Mouse (Mus musculus): ENCODE data around the gene Arhgef1.
A peak's percentile ranks its signal among the peaks of the same experiment; 100 is the strongest.
"Not testable (repeated sequence)": the region's sequence is repeated elsewhere in the genome, so short reads cannot be mapped to it uniquely, and the experiment has no call there.

Gene Arhgef1

DNA sequence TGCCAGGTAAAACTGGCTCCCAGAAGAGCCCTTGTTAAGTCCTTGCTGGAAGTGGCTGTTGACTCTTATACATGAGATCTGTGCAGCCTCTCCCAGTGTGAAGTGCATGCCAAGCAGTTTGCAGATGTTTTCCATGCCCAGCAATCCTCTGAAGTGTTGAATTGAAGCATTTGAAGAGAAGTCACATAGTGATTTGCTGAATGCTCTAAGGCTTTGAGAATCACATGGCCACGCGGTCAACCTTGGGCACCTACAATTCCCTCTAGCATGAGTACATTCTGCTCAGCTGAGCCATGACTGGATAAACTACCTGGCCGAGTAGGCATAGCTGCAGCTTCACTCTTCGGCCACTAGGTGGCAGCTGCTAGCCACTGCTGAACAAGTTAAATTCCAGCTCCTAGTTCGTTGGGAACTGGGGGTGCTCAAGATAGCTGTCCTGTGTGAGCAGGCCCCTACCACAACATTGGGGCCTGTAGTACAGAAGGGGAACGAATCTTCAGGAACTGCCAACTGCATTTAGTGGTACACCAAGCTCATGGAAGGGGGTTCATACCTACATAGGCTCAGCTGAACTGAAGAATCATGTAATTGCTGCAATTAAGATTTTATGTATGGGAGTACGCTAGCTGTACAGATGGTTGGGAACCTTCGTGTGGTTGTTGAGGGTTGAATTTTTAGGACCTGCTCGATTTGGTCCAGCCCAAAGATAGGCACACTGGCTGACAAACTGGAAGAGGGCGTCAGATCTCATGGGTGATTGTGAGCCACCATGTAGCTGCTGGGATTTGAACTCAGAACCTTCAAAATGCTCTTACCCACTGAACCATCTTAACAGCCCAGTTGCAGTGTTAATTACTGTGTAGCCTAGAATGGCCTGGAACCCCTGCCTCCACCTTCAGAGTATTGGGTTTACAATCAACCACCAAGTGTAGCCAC is 12.2 kb upstream of the Arhgef1 start:
- DNase-seq (ENCODE audit: low spot score in 2 of 2) = peak; percentile 79 to 82

DNA sequence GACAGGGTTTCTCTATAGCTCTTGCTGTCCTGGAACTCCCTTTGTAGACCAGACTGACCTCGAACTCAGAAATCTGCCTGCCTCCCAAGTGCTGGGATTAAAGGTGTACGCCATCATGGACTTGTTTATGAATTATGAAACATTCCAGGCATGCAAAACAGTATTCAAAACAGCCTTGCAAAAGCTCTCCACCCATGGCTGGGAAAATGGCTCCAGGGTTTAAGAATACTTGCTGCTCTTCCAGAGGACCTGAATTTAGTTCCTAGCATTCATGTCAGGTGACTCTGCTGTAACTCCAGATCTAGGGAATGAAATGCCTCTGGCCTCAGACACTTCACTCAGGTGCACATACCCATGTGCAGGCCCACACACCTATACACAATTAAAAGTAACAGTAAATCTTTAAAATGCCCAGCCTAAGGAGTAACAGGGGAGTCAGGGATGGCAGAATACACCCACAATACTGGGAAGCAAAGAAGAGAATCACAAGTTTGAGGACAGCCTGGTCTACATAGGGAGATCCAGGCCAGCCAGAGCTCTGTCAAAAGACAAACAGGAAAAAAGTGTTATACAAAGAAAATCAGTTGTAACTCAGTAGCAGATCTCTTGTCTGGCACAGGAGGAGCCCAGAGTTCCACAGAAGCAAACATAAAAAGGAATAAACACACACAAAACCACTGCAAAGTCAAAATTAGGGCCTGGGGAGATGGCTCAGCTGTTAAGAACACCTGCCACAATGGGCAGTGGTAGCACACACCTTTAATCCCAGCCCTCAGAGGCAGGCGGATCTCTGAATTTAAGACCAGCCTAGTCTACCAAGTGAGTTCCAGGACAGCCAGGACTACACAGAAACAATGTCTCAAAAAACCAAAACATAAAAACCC is 11.2 kb upstream of the Arhgef1 start:
- DNase-seq (ENCODE audit: low spot score in 2 of 2) = no peak

DNA sequence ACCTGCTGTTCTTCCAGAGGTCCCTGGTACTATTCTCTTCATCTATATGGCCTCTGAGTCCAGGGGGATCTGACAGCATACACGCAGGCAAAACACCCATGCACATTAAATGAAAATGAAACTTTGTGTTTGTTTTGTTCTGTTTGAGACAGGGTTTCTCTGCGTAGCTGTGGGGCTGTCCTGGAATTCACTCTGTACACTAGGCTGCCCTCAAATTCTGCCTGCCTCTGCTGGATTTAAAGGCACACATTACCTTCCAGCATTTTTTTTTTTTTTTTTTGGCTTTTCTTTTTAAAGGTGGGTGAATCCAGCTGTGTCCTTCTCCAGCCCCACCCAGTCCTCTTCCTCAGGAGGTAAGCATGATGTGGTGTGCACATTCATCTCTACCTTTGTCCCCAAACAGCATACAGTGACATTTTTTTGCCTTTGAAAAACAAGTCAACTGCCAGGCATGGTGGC is 10.6 kb upstream of the Arhgef1 start:
- DNase-seq (ENCODE audit: low spot score in 2 of 2) = no peak

DNA sequence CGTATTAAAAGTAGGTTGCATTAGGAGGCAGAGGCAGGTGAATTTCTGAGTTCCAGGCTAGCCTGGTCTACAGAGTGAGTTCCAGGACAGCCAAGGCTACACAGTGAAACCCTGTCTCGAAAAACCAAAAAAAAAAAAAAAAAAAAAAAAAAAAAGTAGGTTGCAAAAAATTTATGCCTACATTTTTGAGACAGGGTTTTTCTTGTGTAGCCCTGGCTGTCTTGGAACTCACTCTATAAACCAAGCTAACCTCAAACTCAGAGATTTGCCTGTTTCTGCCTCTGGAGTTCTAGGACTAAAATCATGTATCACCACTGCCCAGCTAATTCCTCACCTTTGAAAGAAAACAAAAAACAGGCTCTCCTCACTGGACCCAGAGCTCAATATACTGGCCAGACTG is 7.0 kb upstream of the Arhgef1 start:
- DNase-seq (ENCODE audit: low spot score in 2 of 2) = not testable (repeated sequence)

DNA sequence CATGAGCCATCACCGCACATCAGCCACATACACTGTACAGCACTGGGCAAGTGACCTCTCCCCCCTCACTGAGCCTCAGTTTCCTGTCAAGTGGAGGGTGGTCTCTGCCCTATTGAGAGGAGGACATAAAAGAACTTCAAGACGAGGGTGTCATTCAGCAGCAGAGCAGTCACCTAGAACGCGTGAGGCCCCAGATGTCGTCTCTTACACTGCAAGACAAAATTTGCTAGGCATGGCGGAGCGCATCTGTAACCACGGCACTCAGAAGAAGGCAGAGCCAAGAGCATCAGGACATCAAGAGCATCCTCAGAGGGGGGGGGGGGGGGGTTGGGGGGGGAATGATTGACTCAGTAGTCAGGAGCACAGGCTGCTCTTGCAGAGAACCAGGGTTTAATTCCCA is 6.4 kb upstream of the Arhgef1 start:
- no peak for DNase-seq (ENCODE audit: low spot score in 2 of 2)

DNA sequence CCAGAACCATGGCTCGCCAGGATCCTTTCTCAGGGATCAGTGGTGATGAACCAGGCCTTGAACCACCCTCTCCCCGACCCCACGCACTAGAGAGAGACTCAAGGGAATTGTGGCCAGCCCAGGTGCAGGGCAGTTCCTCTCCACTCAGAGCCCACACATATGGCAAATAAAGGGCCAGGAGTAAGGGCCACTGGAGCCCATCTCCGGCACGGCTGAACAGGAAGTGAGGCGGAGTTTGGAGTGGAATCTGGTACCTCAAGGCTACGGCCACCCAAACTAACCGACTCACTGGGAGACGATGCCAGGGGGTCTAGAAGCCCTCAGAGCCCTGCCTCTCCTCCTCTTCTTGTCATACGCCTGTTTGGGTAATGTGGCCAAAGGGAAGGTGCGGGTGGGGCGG is 5.5 kb upstream of the Arhgef1 start, which contains the start of gene Cd79a:
Gene Cd79a, plus strand, starts transcription at position 158 of the 400 bp plus-strand sequence.
- DNase-seq (ENCODE audit: low spot score in 2 of 2) = no peak

DNA sequence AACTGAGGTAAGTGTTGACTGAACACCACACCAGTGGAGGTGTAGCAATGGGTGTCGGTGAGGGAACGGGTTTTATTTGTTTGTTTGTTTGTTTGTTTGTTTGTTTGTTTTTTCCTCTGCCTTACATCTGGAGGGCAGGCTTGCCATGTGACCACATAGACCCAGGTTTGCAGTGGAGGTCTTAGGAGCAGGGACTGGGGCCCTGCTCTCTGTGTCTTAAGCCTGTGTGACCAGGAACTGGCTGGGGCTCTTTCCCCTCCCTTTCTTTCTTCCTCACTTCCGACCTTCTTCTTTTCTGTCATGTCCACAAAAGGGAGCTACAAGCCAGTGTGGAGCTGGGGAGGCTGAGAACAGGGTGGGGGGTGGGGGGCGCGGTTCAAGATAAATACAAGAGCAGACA is 4.8 kb upstream of the Arhgef1 start:
- no peak for DNase-seq (ENCODE audit: low spot score in 2 of 2)

DNA sequence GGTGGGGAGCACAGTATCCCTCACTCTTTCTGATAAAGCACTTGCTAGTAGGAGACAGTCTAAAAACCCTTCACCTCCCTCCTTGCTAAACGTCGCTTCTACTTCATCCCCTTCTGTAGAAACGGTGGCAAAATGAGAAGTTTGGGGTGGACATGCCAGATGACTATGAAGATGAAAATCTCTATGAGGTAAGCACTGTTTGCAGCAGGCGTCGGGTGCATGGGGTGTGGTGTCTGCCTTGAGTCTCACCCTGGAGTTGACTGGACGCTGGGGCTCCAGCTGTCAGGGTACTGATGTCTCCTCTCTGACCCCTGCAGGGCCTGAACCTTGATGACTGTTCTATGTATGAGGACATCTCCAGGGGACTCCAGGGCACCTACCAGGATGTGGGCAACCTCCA is 1.6 kb upstream of the Arhgef1 start:
- no peak for DNase-seq (ENCODE audit: low spot score in 2 of 2)

DNA sequence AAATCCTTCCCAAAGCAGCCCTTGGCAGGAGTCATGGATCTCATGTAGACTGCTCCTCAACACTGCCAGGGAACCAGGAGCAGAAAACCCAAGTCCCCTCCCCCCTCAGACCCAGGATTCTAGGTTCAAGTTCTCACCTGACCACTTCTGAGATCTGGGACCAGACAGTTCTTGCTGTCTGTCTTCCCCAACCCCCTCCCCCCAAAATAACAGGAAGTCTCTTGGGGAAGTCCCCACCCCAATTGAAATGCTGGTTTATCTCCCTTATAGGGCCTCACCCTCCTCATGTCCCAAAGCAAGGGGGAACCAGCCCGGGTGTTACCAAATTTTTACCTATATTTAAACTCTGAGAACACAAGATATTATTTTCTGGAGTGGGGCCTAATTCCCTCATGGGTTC is 870 bp upstream of the Arhgef1 start:
- DNase-seq (ENCODE audit: low spot score in 2 of 2) = no peak

DNA sequence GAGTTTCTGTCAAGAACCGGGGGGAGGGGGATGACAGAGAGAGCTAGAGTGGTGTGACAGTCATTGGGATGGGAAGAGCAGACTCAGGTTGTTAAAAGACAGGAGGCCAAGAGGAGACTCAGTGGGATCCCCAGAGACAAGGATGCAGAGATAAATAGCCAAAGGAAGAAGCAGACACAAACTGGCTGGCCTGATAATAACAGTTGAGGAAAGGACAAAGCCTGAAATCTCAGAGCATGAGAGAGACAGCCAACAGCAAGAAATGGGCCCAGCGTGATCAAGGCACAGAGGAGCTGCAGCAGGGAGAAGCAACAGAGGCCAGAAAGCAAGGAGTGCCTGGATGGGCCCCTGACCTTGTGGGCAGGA is 465 bp upstream of the Arhgef1 start:
- DNase-seq (ENCODE audit: low spot score in 2 of 2) = no peak

DNA sequence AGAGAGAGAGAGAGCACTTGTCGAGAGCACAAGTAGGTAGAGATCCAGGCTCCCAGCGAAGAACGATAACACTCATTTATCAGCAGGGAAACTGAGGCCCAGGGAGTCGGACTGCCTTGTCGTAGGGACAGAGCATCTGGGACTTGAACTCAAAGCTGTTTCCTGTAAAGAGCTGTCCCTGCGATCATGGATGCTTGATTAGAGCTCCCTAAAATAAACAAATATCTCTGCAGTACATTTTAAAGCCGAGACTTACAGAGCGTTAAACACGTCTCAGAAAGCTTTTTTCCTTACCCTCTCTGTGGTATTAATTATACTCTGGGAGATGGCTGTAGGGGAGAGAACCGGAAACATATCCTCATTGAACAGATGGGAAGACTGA is 723 bp downstream of the Arhgef1 start:
- no peak for DNase-seq (ENCODE audit: low spot score in 2 of 2)

DNA sequence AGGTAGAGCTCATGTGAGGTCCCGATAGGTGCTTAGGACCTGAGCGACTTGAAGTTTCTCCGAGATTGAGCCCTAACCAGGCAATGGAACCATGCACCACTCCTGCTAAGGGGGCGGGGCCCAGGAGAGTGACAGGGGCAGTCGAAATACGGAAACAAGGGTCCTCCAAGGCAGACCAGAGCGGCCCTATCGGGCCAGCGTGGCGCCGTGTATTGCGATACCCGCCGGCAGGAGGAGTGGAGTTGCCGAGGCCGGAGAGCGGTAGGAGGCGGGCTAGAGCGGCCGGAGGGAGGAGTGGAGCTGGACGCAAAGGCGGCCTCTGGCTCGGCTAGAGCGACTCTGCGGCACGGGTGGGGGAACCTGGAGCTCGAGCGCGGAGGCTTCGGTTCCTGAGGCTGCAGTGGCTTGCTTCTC is 1.4 kb downstream of the Arhgef1 start:
- peak; percentile 98 for DNase-seq (ENCODE audit: low spot score in 2 of 2)

DNA sequence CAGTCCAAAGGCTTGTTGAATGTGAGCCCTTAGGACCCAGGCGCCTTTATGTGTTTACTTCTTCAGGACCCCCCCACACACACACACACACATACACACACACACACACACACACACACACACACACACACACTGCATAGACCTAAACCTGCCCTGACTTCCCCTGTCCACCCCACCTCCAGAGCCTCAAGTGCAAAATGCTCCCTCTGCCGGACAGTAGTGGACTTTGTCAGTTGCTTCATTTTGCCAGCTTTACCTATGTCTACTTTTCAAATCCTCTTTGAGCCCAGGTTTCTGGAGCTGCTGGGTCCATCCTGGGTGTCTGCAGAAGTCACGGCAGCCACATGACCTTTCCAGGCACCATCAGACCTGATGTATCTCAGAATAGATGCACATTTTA is 2.2 kb downstream of the Arhgef1 start:
- DNase-seq (ENCODE audit: low spot score in 2 of 2) = peak in 1 of 2 experiments; percentile 68

DNA sequence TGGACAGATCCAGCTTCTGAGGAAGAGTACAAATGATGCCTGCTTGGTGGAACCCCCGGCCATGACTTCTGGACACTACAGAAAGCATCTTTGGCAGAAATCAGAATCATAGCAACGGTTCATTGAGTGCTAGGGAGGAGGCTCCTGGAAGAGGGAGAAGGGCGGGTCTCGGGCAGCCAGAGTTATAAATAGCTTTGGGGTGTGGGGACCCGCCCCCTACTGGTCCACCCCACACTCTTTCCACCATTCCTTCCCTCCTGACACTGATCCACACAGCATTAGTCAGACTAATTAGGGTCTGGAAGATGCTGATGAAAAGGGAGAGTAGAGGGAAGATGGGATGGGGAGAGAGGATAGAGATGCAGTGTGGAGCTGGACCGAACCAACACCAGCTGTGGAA is 3.8 kb downstream of the Arhgef1 start:
- DNase-seq (ENCODE audit: low spot score in 2 of 2) = no peak

DNA sequence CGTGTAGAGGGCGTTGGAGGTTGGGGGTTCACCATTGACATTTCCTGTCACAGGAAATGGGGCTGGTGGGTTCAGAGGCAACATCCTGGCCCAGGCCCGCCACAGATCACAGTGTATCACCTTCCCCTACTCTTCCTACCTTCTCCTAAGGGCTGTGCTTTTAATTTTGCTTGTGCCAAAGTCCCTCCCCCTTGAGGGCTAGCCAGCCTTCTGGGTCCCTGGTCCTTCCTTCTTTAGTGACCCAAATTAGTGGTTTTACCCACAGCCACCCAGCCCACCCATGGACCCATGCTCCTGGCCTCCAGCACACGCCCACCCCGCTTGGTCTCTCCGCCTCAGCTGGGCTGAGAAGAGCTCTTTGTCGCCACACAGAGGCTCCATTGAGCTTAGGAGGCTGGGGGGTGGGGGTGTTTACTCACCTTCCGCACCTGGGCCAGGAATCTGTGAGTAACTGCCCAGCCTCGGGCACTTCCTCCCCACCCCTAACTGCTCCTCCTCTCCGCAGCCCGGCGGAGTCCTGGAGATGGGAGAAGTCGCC is 4.6 kb downstream of the Arhgef1 start:
- no peak for DNase-seq (ENCODE audit: low spot score in 2 of 2)

DNA sequence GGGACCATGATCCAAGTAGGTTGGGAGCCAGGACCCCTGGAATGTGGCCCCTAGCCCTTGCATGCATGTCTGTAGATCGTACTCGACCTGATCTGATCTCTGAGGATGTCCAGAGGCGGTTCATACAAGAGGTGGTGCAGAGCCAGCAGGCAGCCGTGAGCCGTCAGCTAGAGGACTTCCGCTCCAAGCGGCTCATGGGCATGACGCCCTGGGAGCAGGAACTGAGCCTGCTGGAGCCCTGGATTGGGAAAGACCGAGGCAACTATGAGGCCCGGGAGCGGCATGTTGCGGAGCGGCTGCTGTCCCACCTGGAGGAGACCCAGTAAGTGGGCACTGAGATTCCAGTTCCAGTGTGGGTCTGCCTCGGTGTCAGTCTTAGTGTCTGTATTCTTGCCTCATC is 9.8 kb downstream of the Arhgef1 start:
- DNase-seq (ENCODE audit: low spot score in 2 of 2) = no peak

DNA sequence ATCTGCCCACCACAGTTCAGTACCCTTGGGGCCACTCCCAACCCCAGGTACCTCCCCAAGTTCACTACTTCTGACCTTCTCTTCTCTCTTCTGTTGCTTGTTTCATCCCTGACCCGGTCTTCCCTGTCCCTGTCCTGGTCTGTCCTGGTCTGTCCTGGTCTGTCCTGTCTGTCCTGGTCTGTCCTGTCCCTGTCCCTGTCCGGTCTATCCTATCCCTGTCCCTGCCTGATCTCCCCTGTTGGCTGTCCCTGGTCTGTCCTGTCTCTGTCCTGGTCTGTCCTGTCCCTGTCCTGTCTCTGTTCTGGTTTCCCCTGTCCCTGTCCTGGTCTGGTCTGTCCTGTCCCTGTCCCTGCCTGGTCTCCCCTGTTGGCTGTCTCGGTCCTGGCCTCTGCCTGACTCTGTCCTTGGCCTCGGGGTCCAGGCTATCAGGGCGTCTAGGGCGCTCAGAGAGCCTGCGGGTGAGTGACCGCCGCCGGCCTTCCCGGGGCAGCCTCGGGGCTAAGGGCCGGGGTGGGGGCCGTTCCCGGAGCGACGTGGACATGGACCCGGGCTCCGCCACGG is 16.1 kb downstream of the Arhgef1 start:
- DNase-seq (ENCODE audit: low spot score in 2 of 2) = no peak

DNA sequence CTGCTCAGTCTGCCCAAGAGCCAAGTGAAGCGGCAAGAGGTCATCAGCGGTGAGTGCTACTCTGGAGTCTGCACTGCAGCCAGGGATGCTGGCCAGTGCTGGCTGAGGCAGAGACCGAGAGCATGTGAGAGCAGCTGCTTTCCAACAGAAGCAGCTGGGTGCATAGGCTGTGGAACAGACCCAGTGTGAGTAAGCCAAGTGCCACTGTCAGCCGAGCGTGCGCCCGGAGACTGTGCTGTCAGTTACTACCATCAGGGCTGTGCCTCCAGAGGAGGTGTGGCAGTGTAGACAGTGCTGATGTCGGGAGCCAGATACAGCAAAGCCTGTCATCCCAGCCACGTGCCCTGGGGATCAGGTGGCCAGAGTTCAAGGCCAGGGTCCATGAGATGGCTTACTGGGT is 17.0 kb downstream of the Arhgef1 start:
- DNase-seq (ENCODE audit: low spot score in 2 of 2) = peak in 1 of 2 experiments; percentile 46

DNA sequence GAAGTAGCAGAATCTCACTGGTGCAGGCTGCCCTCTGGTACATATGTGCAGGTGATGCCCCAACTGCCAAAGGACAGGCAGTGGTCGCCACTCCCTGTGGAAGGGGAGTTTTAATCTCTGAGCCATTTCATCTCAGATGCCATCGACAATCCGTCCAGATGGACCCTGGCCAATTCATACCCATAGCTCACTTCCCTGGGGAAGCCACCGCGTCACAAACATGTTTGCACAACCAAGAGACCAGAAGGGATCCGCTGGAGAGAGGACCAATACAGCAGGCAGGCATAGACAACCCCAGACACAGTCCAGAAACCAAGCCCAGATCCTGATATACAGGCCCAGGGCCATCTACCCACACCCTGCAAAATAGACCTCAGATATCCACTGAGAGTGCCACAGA is 27.8 kb downstream of the Arhgef1 start:
- no peak for DNase-seq (ENCODE audit: low spot score in 2 of 2)

DNA sequence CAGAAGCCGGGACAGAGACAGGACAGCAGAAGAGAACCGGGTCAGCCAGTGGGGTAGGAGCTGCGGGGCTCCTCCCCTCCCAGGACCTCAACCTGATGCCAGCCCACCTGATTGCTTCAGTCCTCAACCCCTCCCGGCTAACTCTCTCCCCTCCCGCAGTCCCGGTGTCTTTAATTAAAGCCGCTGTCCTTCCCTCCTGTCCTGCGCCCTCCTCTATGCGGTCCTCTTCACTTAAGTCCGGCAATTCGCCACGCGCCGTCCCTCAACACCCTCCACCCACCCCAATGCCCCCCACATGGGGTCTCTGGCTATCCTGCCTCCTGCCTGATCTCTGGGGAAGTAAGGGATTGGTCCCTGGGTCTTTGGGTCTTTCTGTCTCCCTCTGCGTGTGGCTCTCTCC is 28.9 kb downstream of the Arhgef1 start:
- no peak for DNase-seq (ENCODE audit: low spot score in 2 of 2)

DNA sequence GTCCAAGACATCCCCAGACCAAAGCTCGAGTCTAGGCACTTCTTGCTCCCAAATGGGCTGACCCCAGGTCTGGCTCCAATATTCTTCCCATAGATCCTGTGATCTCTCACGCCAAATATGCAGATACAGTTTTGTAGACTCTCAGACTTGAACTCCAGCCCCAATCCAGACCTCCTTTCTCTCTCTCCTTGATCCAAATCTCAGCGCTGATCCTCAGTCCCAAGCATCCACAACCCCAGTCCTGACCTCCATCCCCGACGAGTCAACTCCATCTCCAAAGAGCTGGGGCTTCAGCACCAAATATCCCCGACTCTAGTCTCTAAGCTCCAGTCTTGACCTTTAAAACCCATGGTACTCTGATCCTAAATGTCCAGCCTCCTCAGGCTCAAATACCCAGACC is 40.9 kb downstream of the Arhgef1 start:
- no peak for DNase-seq (ENCODE audit: low spot score in 2 of 2)
